Comparison of ENCODE assay signal across 8 mouse cellular contexts in genomic region chr13:56135231-56136052, GRCm38 (mm10). TPM values are rescaled to one million over a fixed set of nuclear protein-coding genes. Genes with fewer than 3 reads are reported as not detected.
DNase-seq lines count a peak whose midpoint lies in the region; ATAC-seq lines count a peak whose summit lies in the region.

No protein-coding gene starts in this region.

- H3K36me3 ChIP-seq in intestine, embryonic 16.5 days (ENCODE audit: control insufficient read depth, insufficient read depth, low read length) = no peaks in the 10 kb centered on the region
- H3K36me3 ChIP-seq in midbrain, embryonic 10.5 days = peaks cover 31% of the 10 kb centered on the region

- H3K9ac ChIP-seq in intestine, embryonic 16.5 days (ENCODE audit: low read depth, low read length) = peak overlapping the region; percentile 98

- peak; percentile 96 for DNase-seq in adrenal gland, adult 2 months
- DNase-seq in embryo, embryonic 11 days = peak; percentile 94
- DNase-seq in gastrocnemius, postnatal 36 days = peak; percentile 83 to 86
- peak; percentile 90 to 91 for DNase-seq in left cerebral cortex, postnatal 36 days (ENCODE audit: low spot score in 2 of 2)
- DNase-seq in midbrain, embryonic 10.5 days (ENCODE audit: low spot score) = peak; percentile 91
- peak; percentile 83 to 84 for DNase-seq in right cerebral cortex, postnatal 36 days (ENCODE audit: low spot score in 2 of 2)
- DNase-seq in urinary bladder, postnatal 4 days (ENCODE audit: low spot score in 2 of 2) = peak; percentile 85 to 91

- peak overlapping the region; percentile 86 for H3K4me2 ChIP-seq in intestine, embryonic 16.5 days (ENCODE audit: low read depth, low read length)

- intact Hi-C loops in gastrocnemius, postnatal 36 days (cut with DNase I) = no loop called here
- intact Hi-C loops in left cerebral cortex, postnatal 36 days (cut with DNase I) = no loop called here

- ATAC-seq in intestine, embryonic 16.5 days = peak; percentile 88

- no peaks in the 10 kb centered on the region for H3K27me3 ChIP-seq in intestine, embryonic 16.5 days (replicated peaks; ENCODE audit: control insufficient read depth, insufficient read depth, low read length)
- no peaks in the 10 kb centered on the region for H3K27me3 ChIP-seq in midbrain, embryonic 10.5 days (ENCODE audit: low read depth, poor library complexity, severe bottlenecking)

- H3K9me3 ChIP-seq in intestine, embryonic 16.5 days (ENCODE audit: control insufficient read depth, low read length) = no peaks in the 10 kb centered on the region
- H3K9me3 ChIP-seq in midbrain, embryonic 10.5 days (replicated peaks) = no peaks in the 10 kb centered on the region

- H3K27ac ChIP-seq in intestine, embryonic 16.5 days (ENCODE audit: low read length) = peak overlapping the region; percentile 82
- H3K27ac ChIP-seq in midbrain, embryonic 10.5 days (replicated peaks) = peak overlapping the region; percentile 99

- H3K4me3 ChIP-seq in intestine, embryonic 16.5 days (ENCODE audit: low read length) = peak overlapping the region; percentile 86
- H3K4me3 ChIP-seq in midbrain, embryonic 10.5 days = peak overlapping the region; percentile 100

- H3K4me1 ChIP-seq in intestine, embryonic 16.5 days (ENCODE audit: control insufficient read depth, insufficient read depth, low read length) = peaks cover 31% of the 10 kb centered on the region
- H3K4me1 ChIP-seq in midbrain, embryonic 10.5 days = peaks cover 42% of the 10 kb centered on the region

- 1% methylated on average over 76 of the region's 89 CpGs for WGBS in intestine, embryonic 16.5 days
- 1% methylated on average over 89 of the region's 89 CpGs for WGBS in midbrain, embryonic 10.5 days

RNA-seq across cellular contexts. Expression of gene H2afy, which starts 0.7 kb away (rescaled TPM):
- total RNA-seq in adrenal gland, adult 2 months (2021) = 100 to 1,000 TPM; 123 to 138 TPM
- 127 and 140 TPM in 2 replicates for polyA plus RNA-seq in adrenal gland, adult 2 months (2012; rRNA removed)
- 10 to 100 TPM; 57.5 to 69.3 TPM for total RNA-seq in gastrocnemius, postnatal 36 days (2021)
- polyA plus RNA-seq in intestine, embryonic 16.5 days (2015; fragmentation: Nextera tagmentation; extraction: Ambion mirVana) = 235 and 246 TPM in 2 replicates
- 100 to 1,000 TPM in 1 of 2 experiments, 10 to 100 TPM in 1; 95.3 to 109 TPM for total RNA-seq in left cerebral cortex, postnatal 36 days (2021)
- 526 and 546 TPM in 2 replicates for polyA plus RNA-seq in midbrain, embryonic 10.5 days (2016; fragmentation: Nextera tagmentation; extraction: Ambion mirVana)

RNA-seq across cellular contexts. Expression of gene Tifab, which starts 43.2 kb away (rescaled TPM):
- total RNA-seq in adrenal gland, adult 2 months (2021) = 1 to 10 TPM; 2.3 to 2.9 TPM
- polyA plus RNA-seq in adrenal gland, adult 2 months (2012; rRNA removed) = 5.0 and 5.5 TPM in 2 replicates
- under 1 TPM; 0.18 to 0.35 TPM for total RNA-seq in gastrocnemius, postnatal 36 days (2021)
- polyA plus RNA-seq in intestine, embryonic 16.5 days (2015; fragmentation: Nextera tagmentation; extraction: Ambion mirVana) = 4.8 and 4.9 TPM in 2 replicates
- total RNA-seq in left cerebral cortex, postnatal 36 days (2021) = 1 to 10 TPM; 1.8 to 2.3 TPM
- 1.4 and 1.6 TPM in 2 replicates for polyA plus RNA-seq in midbrain, embryonic 10.5 days (2016; fragmentation: Nextera tagmentation; extraction: Ambion mirVana)

Comparison
In these comparisons a context has a peak if more than half of its experiments do, and no peak if none do; other contexts are left out.
1. Peak in every context shown above with its lines: DNase-seq, ATAC-seq, H3K4me3 ChIP-seq and H3K27ac ChIP-seq.